Mouse (Mus musculus) neural tube, embryonic 13.5 days (tissue): Measurements from ENCODE around the gene Cep152. TPM values are rescaled to one million over a fixed set of nuclear protein-coding genes. Genes with fewer than 3 reads are reported as not detected.
A peak's percentile ranks its signal among the peaks of the same experiment; 100 is the strongest.

Source experiments
- ATAC-seq: fragments of 200-750 bp; cut with Nextera tagmentation; 2 replicates; pipeline ENCODE4 v1.8.0; 2017; ENCODE audit warnings: low read depth, mild to moderate bottlenecking, moderate TSS enrichment, moderate library complexity
- H3K27ac ChIP-seq: fragments of 300-500 bp; sonication (generic); replicated peaks from 2 replicates; pipeline ENCODE4 v1.5.1; 2015; ENCODE audit warnings: moderate library complexity, mild to moderate bottlenecking, inconsistent platforms
- H3K27me3 ChIP-seq: fragments of 300-500 bp; sonication (generic); 2 replicates; pipeline ENCODE4 v1.6.1; 2015; ENCODE audit warnings: mild to moderate bottlenecking, inconsistent platforms
- H3K36me3 ChIP-seq: fragments of 300-500 bp; sonication (generic); 2 replicates; pipeline ENCODE4 v1.6.1; 2015; ENCODE audit warnings: mild to moderate bottlenecking, inconsistent platforms
- H3K4me1 ChIP-seq: fragments of 300-500 bp; sonication (generic); replicated peaks from 2 replicates; pipeline ENCODE4 v1.6.1; 2015; ENCODE audit warnings: inconsistent platforms
- H3K4me2 ChIP-seq: fragments of 300-500 bp; sonication (generic); 2 replicates; pipeline ENCODE4 v1.6.1; 2015; ENCODE audit warnings: inconsistent platforms, mild to moderate bottlenecking, moderate library complexity
- H3K4me3 ChIP-seq: fragments of 300-500 bp; sonication (generic); 2 replicates; pipeline ENCODE4 v1.5.1; 2015; ENCODE audit warnings: mild to moderate bottlenecking, inconsistent platforms
- H3K9ac ChIP-seq: fragments of 300-500 bp; sonication (generic); 2 replicates; pipeline ENCODE4 v1.6.1; 2015; ENCODE audit warnings: moderate library complexity, mild to moderate bottlenecking, inconsistent platforms
- H3K9me3 ChIP-seq: fragments of 300-500 bp; sonication (generic); 2 replicates; pipeline ENCODE4 v1.6.1; 2016; ENCODE audit warnings: inconsistent platforms
- WGBS: fragments of 180-500 bp; shearing (Covaris S2); methylation state at CpG from one replicate; pipeline ENCODE4 v1.1.7; 2015; 5-methylcytosine and 5-hydroxymethylcytosine counted together
- polyA plus RNA-seq: library from polyadenylated mRNA; unstranded; fragments of >200 nt; fragmentation: Nextera tagmentation; extraction: Ambion mirVana; gene quantifications from 2 replicates; pipeline ENCODE4 v1.2.1, GENCODE M21; 2015

Gene Cep152
- polyA plus RNA-seq, 1 experiment from 2014 or later, result 2.4 TPM

- peak overlapping the region; percentile 46 for H3K4me2 ChIP-seq
- H3K27me3 ChIP-seq, result no peaks in the 10 kb centered on the region
- H3K4me3 ChIP-seq, result peak overlapping the region; percentile 20; the same call in 1 of the 2 replicates
- H3K9me3 ChIP-seq, result no peaks in the 10 kb centered on the region
- H3K9ac ChIP-seq, result no peak overlapping the region
- peaks cover 17% of the 10 kb centered on the region for H3K4me1 ChIP-seq
- no peaks in the 10 kb centered on the region for H3K36me3 ChIP-seq
- peak; percentile 83 for ATAC-seq
- 19% methylated on average over 10 of the region's 10 CpGs for WGBS
- H3K27ac ChIP-seq, result no peak overlapping the region
Observed at GRCm38 (mm10) chr2:125659823-125660536, 35.1 kb upstream of the Cep152 start.

GRCm38 (mm10) chr2:125655391-125655790 is 30.5 kb upstream of the Cep152 start:
- Histone ChIP-seq H3K27me3 (no peaks in the 10 kb centered on the region), H3K4me2 (no peak overlapping the region), H3K9me3 (no peaks in the 10 kb centered on the region), H3K27ac (no peak overlapping the region), H3K9ac (no peak overlapping the region), H3K36me3 (no peaks in the 10 kb centered on the region), H3K4me1 (peaks cover 4% of the 10 kb centered on the region), H3K4me3 (no peak overlapping the region)
- WGBS, result 92% methylated on average over 9 of the region's 9 CpGs
- no peak for ATAC-seq

GRCm38 (mm10) chr2:125653286-125653685 is 28.4 kb upstream of the Cep152 start:
- no peak for ATAC-seq
- Histone ChIP-seq H3K27me3 (no peaks in the 10 kb centered on the region), H3K36me3 (no peaks in the 10 kb centered on the region), H3K9me3 (no peaks in the 10 kb centered on the region), H3K9ac (no peak overlapping the region), H3K27ac (no peak overlapping the region), H3K4me1 (no peaks in the 10 kb centered on the region), H3K4me3 (no peak overlapping the region), H3K4me2 (no peak overlapping the region)
- 99% methylated on average over 2 of the region's 2 CpGs for WGBS

GRCm38 (mm10) chr2:125651563-125651962 is 26.6 kb upstream of the Cep152 start:
- no peak for ATAC-seq
- WGBS, result 60% methylated on average over 8 of the region's 8 CpGs
- H3K36me3 ChIP-seq, result no peaks in the 10 kb centered on the region
- no peak overlapping the region for H3K27ac ChIP-seq
- H3K27me3 ChIP-seq, result no peaks in the 10 kb centered on the region
- H3K4me3 ChIP-seq, result no peak overlapping the region
- H3K4me2 ChIP-seq, result no peak overlapping the region
- no peaks in the 10 kb centered on the region for H3K9me3 ChIP-seq
- no peak overlapping the region for H3K9ac ChIP-seq
- no peaks in the 10 kb centered on the region for H3K4me1 ChIP-seq

GRCm38 (mm10) chr2:125650742-125651352 is 25.9 kb upstream of the Cep152 start:
- Histone ChIP-seq H3K27ac (no peak overlapping the region), H3K4me2 (no peak overlapping the region), H3K36me3 (no peaks in the 10 kb centered on the region), H3K9me3 (no peaks in the 10 kb centered on the region), H3K4me1 (no peaks in the 10 kb centered on the region), H3K4me3 (no peak overlapping the region), H3K9ac (no peak overlapping the region), H3K27me3 (no peaks in the 10 kb centered on the region)
- no peak for ATAC-seq
- WGBS, result 90% methylated on average over 14 of the region's 14 CpGs

GRCm38 (mm10) chr2:125650038-125650437 is 25.1 kb upstream of the Cep152 start:
- Histone ChIP-seq H3K27me3 (no peaks in the 10 kb centered on the region), H3K36me3 (no peaks in the 10 kb centered on the region), H3K4me2 (no peak overlapping the region), H3K4me1 (no peaks in the 10 kb centered on the region), H3K9me3 (no peaks in the 10 kb centered on the region), H3K9ac (no peak overlapping the region), H3K4me3 (no peak overlapping the region), H3K27ac (no peak overlapping the region)
- ATAC-seq, result no peak
- WGBS, result 88% methylated on average over 5 of the region's 5 CpGs

- Histone ChIP-seq H3K4me1 (no peaks in the 10 kb centered on the region), H3K4me2 (no peak overlapping the region), H3K9me3 (no peaks in the 10 kb centered on the region), H3K36me3 (no peaks in the 10 kb centered on the region), H3K27me3 (no peaks in the 10 kb centered on the region), H3K9ac (no peak overlapping the region), H3K27ac (no peak overlapping the region), H3K4me3 (no peak overlapping the region)
- ATAC-seq, result no peak
- WGBS, result 59% methylated on average over 6 of the region's 6 CpGs
Observed at GRCm38 (mm10) chr2:125644912-125645311, 20.0 kb upstream of the Cep152 start.

- no peak for ATAC-seq
- H3K9me3 ChIP-seq, result no peaks in the 10 kb centered on the region
- H3K4me3 ChIP-seq, result no peak overlapping the region
- H3K4me2 ChIP-seq, result no peak overlapping the region
- no peak overlapping the region for H3K27ac ChIP-seq
- H3K36me3 ChIP-seq, result 0 out of 2 replicates have a peak, but pooled peaks cover 4% of the 10 kb centered on the region
- H3K9ac ChIP-seq, result no peak overlapping the region
- 79% methylated on average over 7 of the region's 7 CpGs for WGBS
- no peaks in the 10 kb centered on the region for H3K27me3 ChIP-seq
- no peaks in the 10 kb centered on the region for H3K4me1 ChIP-seq
Observed at GRCm38 (mm10) chr2:125637331-125637730, 12.4 kb upstream of the Cep152 start.

GRCm38 (mm10) chr2:125630010-125630409 is 5.1 kb upstream of the Cep152 start:
- no peak for ATAC-seq
- Histone ChIP-seq H3K4me1 (peaks cover 6% of the 10 kb centered on the region; the same call in 1 of the 2 replicates), H3K4me2 (no peak overlapping the region), H3K4me3 (no peak overlapping the region), H3K36me3 (no peaks in the 10 kb centered on the region), H3K9ac (no peak overlapping the region), H3K9me3 (no peaks in the 10 kb centered on the region), H3K27ac (no peak overlapping the region), H3K27me3 (no peaks in the 10 kb centered on the region)
- 95% methylated on average over 2 of the region's 2 CpGs for WGBS

- H3K36me3 ChIP-seq, result no peaks in the 10 kb centered on the region
- no peaks in the 10 kb centered on the region for H3K9me3 ChIP-seq
- H3K27ac ChIP-seq, result no peak overlapping the region
- H3K9ac ChIP-seq, result no peak overlapping the region
- ATAC-seq, result no peak
- no peak overlapping the region for H3K4me2 ChIP-seq
- H3K27me3 ChIP-seq, result no peaks in the 10 kb centered on the region
- H3K4me3 ChIP-seq, result no peak overlapping the region
- peaks cover 17% of the 10 kb centered on the region for H3K4me1 ChIP-seq
- WGBS, result 90% methylated on average over 6 of the region's 6 CpGs
Observed at GRCm38 (mm10) chr2:125628487-125628886, 3.6 kb upstream of the Cep152 start.

- ATAC-seq, result no peak
- Histone ChIP-seq H3K27me3 (no peaks in the 10 kb centered on the region), H3K4me1 (peaks cover 22% of the 10 kb centered on the region), H3K36me3 (no peaks in the 10 kb centered on the region), H3K9ac (no peak overlapping the region), H3K4me2 (no peak overlapping the region), H3K4me3 (no peak overlapping the region), H3K27ac (no peak overlapping the region), H3K9me3 (no peaks in the 10 kb centered on the region)
- 68% methylated on average over 4 of the region's 4 CpGs for WGBS
Observed at GRCm38 (mm10) chr2:125626536-125626935, 1.6 kb upstream of the Cep152 start.

- peak overlapping the region; percentile 84 for H3K4me3 ChIP-seq
- H3K27ac ChIP-seq, result no peak overlapping the region
- H3K9ac ChIP-seq, result peak overlapping the region; percentile 84
- no peaks in the 10 kb centered on the region for H3K27me3 ChIP-seq
- WGBS, result 12% methylated on average over 9 of the region's 9 CpGs
- H3K36me3 ChIP-seq, result peaks cover 9% of the 10 kb centered on the region; the same call in 1 of the 2 replicates
- H3K4me1 ChIP-seq, result peaks cover 29% of the 10 kb centered on the region
- no peaks in the 10 kb centered on the region for H3K9me3 ChIP-seq
- H3K4me2 ChIP-seq, result peak overlapping the region; percentile 79
- ATAC-seq, result no peak
Observed at GRCm38 (mm10) chr2:125624127-125624685, 707 bp downstream of the Cep152 start.
